Mouse (Mus musculus): ENCODE measurements at regions not wholly inside any gene's neighbourhood (a gene's known extent, or its start where the extent isn't known, plus 50 kb on each side); places are given as distances from the start of the nearest gene placed in this dataset.

DNA sequence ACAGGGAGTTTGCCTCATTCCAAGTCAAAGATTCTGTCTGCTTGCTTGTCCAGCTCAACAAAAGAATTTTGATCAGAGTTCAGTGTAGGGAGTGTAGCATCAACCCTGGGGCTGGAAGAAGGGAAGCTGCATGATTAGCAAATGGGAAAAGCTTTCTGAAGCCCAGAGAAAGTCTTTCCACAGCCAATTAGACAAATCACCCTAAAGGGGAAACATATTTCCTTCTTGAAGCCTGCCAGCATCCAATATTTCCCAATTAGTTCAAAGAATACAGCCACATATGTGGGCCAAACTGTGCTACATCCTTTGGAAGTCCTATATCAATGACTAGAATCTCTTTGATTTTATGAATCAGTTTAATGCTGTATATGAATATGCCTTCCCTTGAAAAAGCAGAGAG is 326.2 kb downstream of the Rnd3 start:
- H3K36me3 ChIP-seq (ENCODE audit: control insufficient read depth, insufficient read depth, low read length): no peaks in the 10 kb centered on the region
- no peaks in the 10 kb centered on the region for H3K27me3 ChIP-seq (replicated peaks; ENCODE audit: control insufficient read depth, insufficient read depth, low read length)
- H3K9ac ChIP-seq (ENCODE audit: low read depth, low read length): no peak overlapping the region
- ATAC-seq: no peak
- no peaks in the 10 kb centered on the region for H3K4me1 ChIP-seq (ENCODE audit: control insufficient read depth, insufficient read depth, low read depth, low read length)
- no peak overlapping the region for H3K4me3 ChIP-seq (ENCODE audit: low read length)
- H3K27ac ChIP-seq (ENCODE audit: low read depth, low read length): no peak overlapping the region
- H3K9me3 ChIP-seq (ENCODE audit: control insufficient read depth, low read length): no peaks in the 10 kb centered on the region
- H3K4me2 ChIP-seq (ENCODE audit: low read length): no peak overlapping the region

DNA sequence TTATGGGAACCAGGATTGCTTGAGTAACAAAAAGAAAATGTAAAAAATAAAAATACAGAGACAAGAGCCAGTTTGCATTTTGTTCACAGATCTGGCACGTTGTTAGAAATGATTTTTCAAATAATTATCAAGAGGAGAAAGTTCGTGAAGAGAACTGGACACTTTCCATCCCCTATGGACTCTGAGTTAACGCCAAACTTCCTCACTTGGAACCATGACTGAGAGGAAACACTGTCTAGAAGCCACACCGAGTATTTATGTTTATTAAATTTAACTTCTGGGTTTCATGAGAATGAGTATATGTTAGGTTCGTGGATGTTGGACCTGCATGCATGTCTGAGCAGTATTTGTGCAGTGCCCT is 329.6 kb downstream of the Rnd3 start:
- Histone ChIP-seq H3K4me2 (ENCODE audit: low read length) (no peak overlapping the region), H3K9ac (ENCODE audit: low read depth, low read length) (no peak overlapping the region), H3K9me3 (ENCODE audit: control insufficient read depth, low read length) (no peaks in the 10 kb centered on the region), H3K4me1 (ENCODE audit: control insufficient read depth, insufficient read depth, low read depth, low read length) (no peaks in the 10 kb centered on the region), H3K27ac (ENCODE audit: low read depth, low read length) (no peak overlapping the region), H3K27me3 (replicated peaks; ENCODE audit: control insufficient read depth, insufficient read depth, low read length) (no peaks in the 10 kb centered on the region), H3K36me3 (ENCODE audit: control insufficient read depth, insufficient read depth, low read length) (no peaks in the 10 kb centered on the region), H3K4me3 (ENCODE audit: low read length) (no peak overlapping the region)
- ATAC-seq: no peak
- WGBS: 89% methylated on average over 5 of the region's 5 CpGs

- ATAC-seq: no peak
- 83% methylated on average over 7 of the region's 7 CpGs for WGBS
- Histone ChIP-seq H3K27ac (ENCODE audit: low read depth, low read length) (no peak overlapping the region), H3K9ac (ENCODE audit: low read depth, low read length) (no peak overlapping the region), H3K9me3 (ENCODE audit: control insufficient read depth, low read length) (no peaks in the 10 kb centered on the region), H3K27me3 (replicated peaks; ENCODE audit: control insufficient read depth, insufficient read depth, low read length) (no peaks in the 10 kb centered on the region), H3K36me3 (ENCODE audit: control insufficient read depth, insufficient read depth, low read length) (no peaks in the 10 kb centered on the region), H3K4me2 (ENCODE audit: low read length) (no peak overlapping the region), H3K4me3 (ENCODE audit: low read length) (no peak overlapping the region), H3K4me1 (ENCODE audit: control insufficient read depth, insufficient read depth, low read depth, low read length) (no peaks in the 10 kb centered on the region)
Observed at GRCm38 (mm10) chr2:50818557-50819304, 330.2 kb downstream of the Rnd3 start.

DNA sequence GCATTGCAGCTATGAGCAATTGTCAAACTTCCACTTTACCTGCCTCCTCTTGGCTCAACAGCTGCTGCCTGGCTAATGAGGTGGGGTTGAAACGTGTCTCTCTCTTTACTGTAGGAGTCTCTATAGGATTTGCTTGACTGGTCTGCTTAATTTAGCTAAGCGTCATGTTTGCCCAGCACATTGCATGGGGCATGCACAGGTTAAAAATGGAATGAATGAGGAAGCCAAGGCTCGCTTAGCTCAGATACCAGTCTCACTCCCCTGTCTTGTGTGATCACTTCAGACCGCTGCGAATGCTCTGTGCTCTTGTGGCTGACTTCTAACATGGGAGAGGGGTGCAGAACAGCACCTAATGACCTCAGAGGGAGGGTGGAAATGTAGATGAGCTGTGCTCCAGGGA is 332.5 kb downstream of the Rnd3 start:
- Histone ChIP-seq H3K27ac (ENCODE audit: low read depth, low read length) (no peak overlapping the region), H3K4me2 (ENCODE audit: low read length) (no peak overlapping the region), H3K4me1 (ENCODE audit: control insufficient read depth, insufficient read depth, low read depth, low read length) (no peaks in the 10 kb centered on the region; the same call in 1 of the 2 replicates), H3K4me3 (ENCODE audit: low read length) (no peak overlapping the region), H3K9ac (ENCODE audit: low read depth, low read length) (no peak overlapping the region), H3K36me3 (ENCODE audit: control insufficient read depth, insufficient read depth, low read length) (no peaks in the 10 kb centered on the region), H3K9me3 (ENCODE audit: control insufficient read depth, low read length) (no peaks in the 10 kb centered on the region), H3K27me3 (replicated peaks; ENCODE audit: control insufficient read depth, insufficient read depth, low read length) (no peaks in the 10 kb centered on the region)
- 70% methylated on average over 5 of the region's 5 CpGs for WGBS
- 0 out of 2 replicates have a peak, but pooled peaks have one; percentile 54 for ATAC-seq

GRCm38 (mm10) chr2:50815541-50815940 is 333.4 kb downstream of the Rnd3 start:
- Histone ChIP-seq H3K4me2 (ENCODE audit: low read length) (no peak overlapping the region), H3K4me1 (ENCODE audit: control insufficient read depth, insufficient read depth, low read depth, low read length) (peaks cover 4% of the 10 kb centered on the region), H3K27me3 (replicated peaks; ENCODE audit: control insufficient read depth, insufficient read depth, low read length) (no peaks in the 10 kb centered on the region), H3K36me3 (ENCODE audit: control insufficient read depth, insufficient read depth, low read length) (no peaks in the 10 kb centered on the region), H3K4me3 (ENCODE audit: low read length) (no peak overlapping the region), H3K9ac (ENCODE audit: low read depth, low read length) (no peak overlapping the region), H3K27ac (ENCODE audit: low read depth, low read length) (no peak overlapping the region), H3K9me3 (ENCODE audit: control insufficient read depth, low read length) (no peaks in the 10 kb centered on the region)
- ATAC-seq: no peak
- 48% methylated on average over 3 of the region's 3 CpGs for WGBS

DNA sequence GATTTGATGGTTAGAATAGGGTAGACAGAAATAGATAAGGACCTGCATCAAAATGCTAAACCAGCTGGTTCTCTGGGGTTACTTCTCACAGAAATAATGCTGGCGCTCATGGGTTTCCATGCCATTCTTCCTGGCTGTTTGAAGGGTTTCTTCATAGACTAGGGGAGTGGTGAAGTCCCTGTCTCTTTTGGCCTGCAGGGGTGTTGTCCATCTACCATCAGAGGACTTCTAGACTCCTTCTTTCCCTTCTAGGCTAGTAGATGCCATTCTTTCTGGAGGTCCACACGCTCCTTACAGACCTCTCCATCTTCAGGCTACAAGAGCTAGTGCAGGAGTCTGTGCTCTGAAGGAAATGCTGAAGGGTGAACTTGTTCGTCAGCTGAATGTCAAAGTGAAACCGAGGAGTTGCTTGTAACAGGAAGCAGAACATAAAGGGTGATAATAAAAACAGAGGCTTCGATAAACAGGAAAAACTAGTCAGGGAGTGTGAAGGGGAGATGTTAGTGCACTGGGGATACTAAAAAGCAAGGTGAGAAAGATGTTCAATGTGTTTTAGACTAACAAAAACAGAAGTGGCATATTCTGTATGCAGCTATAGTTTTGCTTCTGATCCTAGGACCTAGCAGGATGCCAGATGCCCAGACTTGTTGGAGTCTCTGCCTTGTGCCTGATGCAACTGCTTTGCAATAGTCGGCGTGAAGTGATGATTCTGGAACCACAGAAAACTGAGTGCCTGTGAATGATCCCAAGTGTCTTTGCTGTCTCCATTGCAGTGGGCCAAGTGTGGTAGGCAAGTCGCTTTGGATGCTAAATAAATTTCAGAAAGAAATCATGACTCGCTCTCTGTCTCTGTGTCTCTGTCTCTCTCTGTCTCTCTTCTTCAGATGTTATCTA is 335.1 kb downstream of the Rnd3 start:
- Histone ChIP-seq H3K27me3 (replicated peaks; ENCODE audit: control insufficient read depth, insufficient read depth, low read length) (no peaks in the 10 kb centered on the region), H3K27ac (ENCODE audit: low read depth, low read length) (no peak overlapping the region), H3K4me1 (ENCODE audit: control insufficient read depth, insufficient read depth, low read depth, low read length) (peaks cover 5% of the 10 kb centered on the region), H3K9ac (ENCODE audit: low read depth, low read length) (no peak overlapping the region), H3K36me3 (ENCODE audit: control insufficient read depth, insufficient read depth, low read length) (no peaks in the 10 kb centered on the region), H3K9me3 (ENCODE audit: control insufficient read depth, low read length) (no peaks in the 10 kb centered on the region), H3K4me2 (ENCODE audit: low read length) (no peak overlapping the region), H3K4me3 (ENCODE audit: low read length) (no peak overlapping the region)
- 91% methylated on average over 9 of the region's 9 CpGs for WGBS
- no peak for ATAC-seq

DNA sequence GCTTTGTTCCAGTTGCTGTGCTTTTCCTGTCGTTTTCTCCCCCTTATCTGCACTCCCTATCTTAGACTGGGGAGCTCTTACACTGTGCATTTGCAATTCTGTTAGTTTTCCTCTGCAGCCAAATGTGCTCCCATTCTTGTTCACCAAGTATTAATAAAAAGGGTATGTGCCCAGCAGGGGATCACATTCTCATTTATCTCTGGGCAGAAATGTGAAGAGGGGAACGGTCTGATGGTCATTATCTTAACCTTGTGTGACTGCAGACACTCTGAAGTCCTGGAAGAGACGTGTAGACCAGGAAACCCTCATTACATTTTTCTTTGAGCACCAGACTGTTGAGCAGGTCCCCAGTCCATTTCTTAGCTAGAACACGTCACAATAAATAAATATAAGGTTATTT is 336.6 kb downstream of the Rnd3 start:
- Histone ChIP-seq H3K4me2 (ENCODE audit: low read length) (no peak overlapping the region), H3K36me3 (ENCODE audit: control insufficient read depth, insufficient read depth, low read length) (no peaks in the 10 kb centered on the region), H3K27ac (ENCODE audit: low read depth, low read length) (no peak overlapping the region), H3K27me3 (replicated peaks; ENCODE audit: control insufficient read depth, insufficient read depth, low read length) (no peaks in the 10 kb centered on the region), H3K4me1 (ENCODE audit: control insufficient read depth, insufficient read depth, low read depth, low read length) (peaks cover 5% of the 10 kb centered on the region), H3K9ac (ENCODE audit: low read depth, low read length) (no peak overlapping the region), H3K4me3 (ENCODE audit: low read length) (no peak overlapping the region), H3K9me3 (ENCODE audit: control insufficient read depth, low read length) (no peaks in the 10 kb centered on the region)
- no peak for ATAC-seq
- 27% methylated on average over 4 of the region's 4 CpGs for WGBS

GRCm38 (mm10) chr2:50810336-50811066 is 338.4 kb downstream of the Rnd3 start:
- Histone ChIP-seq H3K27ac (ENCODE audit: low read depth, low read length) (peak overlapping the region; percentile 11; the same call in 1 of the 2 replicates), H3K9ac (ENCODE audit: low read depth, low read length) (no peak overlapping the region)

DNA sequence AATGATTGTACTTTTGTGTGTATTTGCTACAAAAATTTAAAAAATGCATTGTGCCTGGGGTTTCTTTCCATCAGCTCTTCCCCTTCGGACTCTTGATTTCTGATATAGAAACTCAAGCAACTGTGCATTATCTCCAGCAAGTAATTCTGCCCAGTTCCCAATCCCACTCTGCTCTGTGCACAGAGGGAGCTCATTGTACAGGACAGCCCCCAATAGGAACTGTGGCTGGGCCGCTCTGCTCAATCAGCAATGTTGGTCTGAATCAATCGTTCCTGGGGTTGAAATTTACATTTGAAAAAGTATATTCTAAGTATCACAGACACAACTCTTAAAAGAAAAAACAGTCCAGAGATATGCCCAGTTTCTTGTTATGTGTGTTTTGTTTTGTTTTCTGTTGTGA is 339.1 kb downstream of the Rnd3 start:
- no peaks in the 10 kb centered on the region for H3K9me3 ChIP-seq (ENCODE audit: control insufficient read depth, low read length)
- no peak overlapping the region for H3K9ac ChIP-seq (ENCODE audit: low read depth, low read length)
- H3K36me3 ChIP-seq (ENCODE audit: control insufficient read depth, insufficient read depth, low read length): no peaks in the 10 kb centered on the region
- no peak for ATAC-seq
- H3K27ac ChIP-seq (ENCODE audit: low read depth, low read length): no peak overlapping the region
- H3K4me1 ChIP-seq (ENCODE audit: control insufficient read depth, insufficient read depth, low read depth, low read length): peaks cover 5% of the 10 kb centered on the region
- 23% methylated on average over 3 of the region's 3 CpGs for WGBS
- no peaks in the 10 kb centered on the region for H3K27me3 ChIP-seq (replicated peaks; ENCODE audit: control insufficient read depth, insufficient read depth, low read length)
- H3K4me3 ChIP-seq (ENCODE audit: low read length): no peak overlapping the region
- no peak overlapping the region for H3K4me2 ChIP-seq (ENCODE audit: low read length)

More at GRCm38 (mm10) chr2:50810336-50811066, 338.4 kb downstream of the Rnd3 start:
- H3K9me3 ChIP-seq (ENCODE audit: control insufficient read depth, low read length): no peaks in the 10 kb centered on the region
- peaks cover 5% of the 10 kb centered on the region for H3K4me1 ChIP-seq (ENCODE audit: control insufficient read depth, insufficient read depth, low read depth, low read length)
- peak overlapping the region; percentile 14; the same call in 1 of the 2 replicates for H3K4me2 ChIP-seq (ENCODE audit: low read length)
- H3K36me3 ChIP-seq (ENCODE audit: control insufficient read depth, insufficient read depth, low read length): no peaks in the 10 kb centered on the region
- ATAC-seq: peak; percentile 63
- no peaks in the 10 kb centered on the region for H3K27me3 ChIP-seq (replicated peaks; ENCODE audit: control insufficient read depth, insufficient read depth, low read length)
- WGBS: 10% methylated on average over 5 of the region's 5 CpGs
- H3K4me3 ChIP-seq (ENCODE audit: low read length): no peak overlapping the region
